Mouse (Mus musculus) G1E (cell line): Measurements from ENCODE around the gene App.

Experiments
- CTCF ChIP-seq: IDR thresholded peaks from 2 replicates; pipeline ENCODE4 v1.5.1; 2012; ENCODE audit warnings: low read depth, low read length, inconsistent platforms, mixed read lengths
- POLR2AphosphoS5 ChIP-seq: IDR thresholded peaks from 2 replicates; pipeline ENCODE4 v1.6.1; 2012; ENCODE audit warnings: low read depth, low read length, inconsistent platforms; ENCODE audit not compliant: insufficient replicate concordance

GRCm38 (mm10) chr16:85072624-85073023 lies 100.9 kb downstream of the App start:
- TF ChIP-seq CTCF (no peak), POLR2AphosphoS5 (no peak)
